Mouse (Mus musculus) cortical plate, adult 2 months (tissue): Measurements from ENCODE around the gene Prpf8.

ENCODE experiments used
- CTCF ChIP-seq: fragments of 200-500 bp; IDR thresholded peaks from 2 replicates; pipeline ENCODE4 v1.5.1; 2011; ENCODE audit warnings: mild to moderate bottlenecking, control low read depth, low read length; ENCODE audit not compliant: insufficient read depth; ENCODE audit errors: extremely low read depth
- POLR2A ChIP-seq: fragments of 200-500 bp; IDR thresholded peaks from 2 replicates; pipeline ENCODE4 v1.6.1; 2011; ENCODE audit warnings: mild to moderate bottlenecking, low read length, control low read depth; ENCODE audit not compliant: insufficient read depth; ENCODE audit errors: extremely low read depth

- no peak for TF ChIP-seq POLR2A
- no peak for TF ChIP-seq CTCF
These were observed 28.0 kb upstream of the Prpf8 start for GRCm38 (mm10) chr11:75458628-75459041.
